8 mouse cellular contexts compared by ENCODE assay signal in genomic region chr1:184737876-184738479, GRCm38 (mm10). TPM values are rescaled to one million over a fixed set of nuclear protein-coding genes. Genes with fewer than 3 reads are reported as not detected.
DNase-seq lines count a peak whose midpoint lies in the region; ATAC-seq and TF ChIP-seq lines count a peak whose summit lies in the region.

No protein-coding gene starts in this region.

- TF ChIP-seq EP300 in heart, postnatal 0 days (IDR thresholded peaks at IDR 0.05; ENCODE audit: low read depth), result no peak

- H3K27me3 ChIP-seq in kidney, adult 2 months (replicated peaks; ENCODE audit: control insufficient read depth, insufficient read depth, low read length), result peaks cover 3% of the 10 kb centered on the region; the same call in 1 of the 2 replicates
- peaks cover 77% of the 10 kb centered on the region for H3K27me3 ChIP-seq in embryonic facial prominence, embryonic 10.5 days (replicated peaks; ENCODE audit: low read depth, poor library complexity, severe bottlenecking)
- peaks cover 49% of the 10 kb centered on the region for H3K27me3 ChIP-seq in heart, postnatal 0 days (ENCODE audit: control insufficient read depth, insufficient read depth, low read length)

- no peak overlapping the region for H3K4me3 ChIP-seq in kidney, adult 2 months (ENCODE audit: insufficient read depth, low read depth, low read length)
- no peak overlapping the region for H3K4me3 ChIP-seq in ES-E14 (ENCODE audit: insufficient read depth in 1 of 2, low read depth in 1 of 2, low read length in 2 of 2, poor library complexity in 1 of 2, severe bottlenecking in 1 of 2)
- H3K4me3 ChIP-seq in embryonic facial prominence, embryonic 10.5 days, result no peak overlapping the region
- no peak overlapping the region for H3K4me3 ChIP-seq in heart, postnatal 0 days (ENCODE audit: low read depth, low read length)

- no peak for TF ChIP-seq POLR2A in kidney, adult 2 months (IDR thresholded peaks at IDR 0.05; ENCODE audit: low read depth, low read length)

- 6% methylated on average over 14 of the region's 14 CpGs for WGBS in kidney, adult 2 months
- WGBS in embryonic facial prominence, embryonic 10.5 days, result 6% methylated on average over 14 of the region's 14 CpGs
- WGBS in heart, postnatal 0 days, result 5% methylated on average over 14 of the region's 14 CpGs

- H3K9me3 ChIP-seq in ES-E14 (ENCODE audit: control insufficient read depth, insufficient read depth, low read depth, low read length), result no peaks in the 10 kb centered on the region
- H3K9me3 ChIP-seq in embryonic facial prominence, embryonic 10.5 days, result no peaks in the 10 kb centered on the region
- H3K9me3 ChIP-seq in heart, postnatal 0 days (replicated peaks; ENCODE audit: control insufficient read depth, low read length), result no peaks in the 10 kb centered on the region

- H3K27ac ChIP-seq in kidney, adult 2 months (ENCODE audit: insufficient read depth, low read depth, low read length), result no peak overlapping the region
- no peak overlapping the region for H3K27ac ChIP-seq in ES-E14 (ENCODE audit: insufficient read depth, low read depth, low read length, poor library complexity, severe bottlenecking)
- no peak overlapping the region for H3K27ac ChIP-seq in embryonic facial prominence, embryonic 10.5 days (replicated peaks)
- H3K27ac ChIP-seq in heart, postnatal 0 days (ENCODE audit: low read depth), result no peak overlapping the region; the same call in 1 of the 2 replicates

- H3K9ac ChIP-seq in ES-E14 (ENCODE audit: insufficient read depth, low read depth, low read length, poor library complexity, severe bottlenecking), result no peak overlapping the region
- H3K9ac ChIP-seq in heart, postnatal 0 days (replicated peaks; ENCODE audit: low read depth, low read length), result no peak overlapping the region

- peak overlapping the region; percentile 13; the same call in 1 of the 2 replicates for H3K4me2 ChIP-seq in heart, postnatal 0 days (ENCODE audit: low read depth, low read length)

- in situ Hi-C loops in ES-E14 (cut with MboI; ENCODE audit: low sequenced_read_pairs in 2 of 2, unreplicated experiment in 2 of 2), result no loop called here

- H3K36me3 ChIP-seq in kidney, adult 2 months (ENCODE audit: control insufficient read depth, insufficient read depth, low read length), result no peaks in the 10 kb centered on the region
- no peaks in the 10 kb centered on the region for H3K36me3 ChIP-seq in ES-E14 (ENCODE audit: control insufficient read depth, insufficient read depth, low read length, poor library complexity, severe bottlenecking)
- no peaks in the 10 kb centered on the region for H3K36me3 ChIP-seq in embryonic facial prominence, embryonic 10.5 days (replicated peaks)
- H3K36me3 ChIP-seq in heart, postnatal 0 days (replicated peaks; ENCODE audit: control insufficient read depth, insufficient read depth, low read length), result no peaks in the 10 kb centered on the region

- peak; percentile 96 for TF ChIP-seq CTCF in kidney, adult 2 months (conservative IDR thresholded peaks at IDR 0.05; ENCODE audit: insufficient read depth, insufficient read length, low read depth, low read length)
- peak; percentile 85 for TF ChIP-seq CTCF in heart, postnatal 0 days (IDR thresholded peaks at IDR 0.05; ENCODE audit: low read depth)

- DNase-seq in kidney, adult 2 months, result peak; percentile 78
- no peak for DNase-seq in kidney, adult 18-20 months
- no peak for DNase-seq in ES-E14 (ENCODE audit: low read depth, low spot score)
- peak; percentile 63 for DNase-seq in embryonic facial prominence, embryonic 10.5 days (ENCODE audit: low spot score)
- peak; percentile 70 for DNase-seq in heart, postnatal 0 days (ENCODE audit: low spot score)
- peak; percentile 65 to 66 for DNase-seq in left cerebral cortex, postnatal 14 days (ENCODE audit: low spot score in 2 of 2)
- peak; percentile 76 for DNase-seq in mesoderm, embryonic 11.5 days (ENCODE audit: low read depth, low spot score)
- peak; percentile 73 for DNase-seq in testis, postnatal 10 days (ENCODE audit: low spot score)

- intact Hi-C loops in left cerebral cortex, postnatal 14 days (cut with DNase I), result loop anchor here (1.0 to 5.0 kb wide), 2 partner anchors 291 to 472 kb away; no protein-coding TSS in a partner anchor

- peak; percentile 54 for ATAC-seq in heart, postnatal 0 days (ENCODE audit: insufficient read depth, low read depth)

- H3K4me1 ChIP-seq in kidney, adult 2 months (ENCODE audit: control insufficient read depth, insufficient read depth, low read length), result 0 out of 2 replicates have a peak, but pooled peaks cover 2% of the 10 kb centered on the region
- H3K4me1 ChIP-seq in ES-E14 (ENCODE audit: control insufficient read depth in 2 of 2, insufficient read depth in 2 of 2, low read length in 2 of 2, poor library complexity in 1 of 2), result no peaks in the 10 kb centered on the region
- peaks cover 7% of the 10 kb centered on the region for H3K4me1 ChIP-seq in embryonic facial prominence, embryonic 10.5 days
- H3K4me1 ChIP-seq in heart, postnatal 0 days (ENCODE audit: control insufficient read depth, insufficient read depth), result no peaks in the 10 kb centered on the region

TF ChIP-seq in ES-E14, 5 proteins besides CTCF, POLR2A, EP300 and RAD21:
- TF ChIP-seq CHD2 (IDR thresholded peaks at IDR 0.05; ENCODE audit: low read depth, low read length), result no peak
- no peak for TF ChIP-seq HCFC1 (IDR thresholded peaks at IDR 0.05; ENCODE audit: borderline replicate concordance, insufficient read depth, low read length)
- TF ChIP-seq ZNF384 (IDR thresholded peaks at IDR 0.05; ENCODE audit: low read depth, low read length), result peak; percentile 86
- peak; percentile 71; the same call in 1 of the 2 replicates for TF ChIP-seq ZC3H11A (IDR thresholded peaks at IDR 0.05; ENCODE audit: borderline replicate concordance, low read depth, low read length)
- no peak for TF ChIP-seq MAFK (IDR thresholded peaks at IDR 0.05; ENCODE audit: insufficient read depth, low read depth, low read length)

RNA-seq across cellular contexts. Expression of gene Hlx, which starts 5.6 kb away (rescaled TPM):
- polyA plus RNA-seq in kidney, adult 2 months (2012; rRNA removed), result 7.4 and 8.1 TPM in 2 replicates
- total RNA-seq in ES-E14 (2012; rRNA removed), result 0.16 and 1.4 TPM in 2 replicates
- 5.8 and 7.7 TPM in 2 replicates for polyA plus RNA-seq in embryonic facial prominence, embryonic 10.5 days (2016; fragmentation: Nextera tagmentation; extraction: Ambion mirVana)
- total RNA-seq in heart, postnatal 0 days (2014; rRNA removed; ENCODE audit: low replicate concordance), result 7.0 and 14.0 TPM in 2 replicates
- 8.1 and 10.0 TPM in 2 replicates for polyA plus RNA-seq in heart, postnatal 0 days (2015; fragmentation: Nextera tagmentation; extraction: Ambion mirVana)
- total RNA-seq in left cerebral cortex, postnatal 14 days (2021), result 1 to 10 TPM in 1 of 2 experiments, under 1 TPM in 1; 0.64 to 1.4 TPM

Comparison
In these comparisons a context has a peak if more than half of its experiments do, and no peak if none do; other contexts are left out.
1. DNase-seq: peak in kidney, adult 2 months (single experiment), embryonic facial prominence, embryonic 10.5 days (single experiment), heart, postnatal 0 days (single experiment), left cerebral cortex, postnatal 14 days (2 of 2), mesoderm, embryonic 11.5 days (single experiment) and testis, postnatal 10 days (single experiment); none in kidney, adult 18-20 months (single experiment) and ES-E14 (single experiment).